Mouse (Mus musculus) embryonic fibroblast, embryonic 13.5 days (primary cell): ENCODE measurements around the gene Cdc42.

Experiments used
- CTCF ChIP-seq: IDR thresholded peaks from 2 replicates; pipeline ENCODE4 v1.5.1; 2011; ENCODE audit warnings: mild to moderate bottlenecking, control low read depth, low read length, moderate library complexity, borderline replicate concordance; ENCODE audit not compliant: insufficient read depth
- POLR2A ChIP-seq: IDR thresholded peaks from 2 replicates; pipeline ENCODE4 v1.6.1; 2011; ENCODE audit warnings: low read depth, mild to moderate bottlenecking, control low read depth, low read length, moderate library complexity

GRCm38 (mm10) chr4:137304106-137304505, 53.4 kb downstream of the Cdc42 start:
- TF ChIP-seq CTCF (no peak), POLR2A (no peak)
